Mouse (Mus musculus) telencephalon, adult 2 months (tissue): Measurements from ENCODE around the gene Gm20388.

Experiments
- DNase-seq: peaks from one replicate; pipeline ENCODE4 v3.0.0-alpha.2; 2011; ENCODE audit warnings: low read depth, low spot score

Gm20388 gene

DNA sequence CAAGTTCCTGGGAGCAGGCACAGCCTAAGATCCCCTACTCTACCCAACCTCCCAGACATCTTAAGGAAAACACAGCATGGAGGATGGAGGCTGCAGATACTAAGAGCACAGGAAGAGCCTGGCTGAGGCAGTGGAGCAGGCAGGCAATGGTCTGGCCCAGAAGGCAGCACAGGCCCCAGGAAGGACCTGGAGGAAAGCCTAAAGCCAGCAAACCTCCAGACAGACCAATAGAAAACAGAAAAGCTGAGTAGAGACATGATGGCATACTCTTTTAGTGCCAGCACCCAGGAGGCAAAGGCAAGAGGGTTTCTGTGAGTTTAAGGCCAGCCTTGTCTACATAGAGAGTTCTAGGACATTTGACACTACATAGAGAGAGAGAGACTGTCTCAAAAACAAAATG lies 1702.8 kb downstream of the Gm20388 start:
- DNase-seq: no peak

DNA sequence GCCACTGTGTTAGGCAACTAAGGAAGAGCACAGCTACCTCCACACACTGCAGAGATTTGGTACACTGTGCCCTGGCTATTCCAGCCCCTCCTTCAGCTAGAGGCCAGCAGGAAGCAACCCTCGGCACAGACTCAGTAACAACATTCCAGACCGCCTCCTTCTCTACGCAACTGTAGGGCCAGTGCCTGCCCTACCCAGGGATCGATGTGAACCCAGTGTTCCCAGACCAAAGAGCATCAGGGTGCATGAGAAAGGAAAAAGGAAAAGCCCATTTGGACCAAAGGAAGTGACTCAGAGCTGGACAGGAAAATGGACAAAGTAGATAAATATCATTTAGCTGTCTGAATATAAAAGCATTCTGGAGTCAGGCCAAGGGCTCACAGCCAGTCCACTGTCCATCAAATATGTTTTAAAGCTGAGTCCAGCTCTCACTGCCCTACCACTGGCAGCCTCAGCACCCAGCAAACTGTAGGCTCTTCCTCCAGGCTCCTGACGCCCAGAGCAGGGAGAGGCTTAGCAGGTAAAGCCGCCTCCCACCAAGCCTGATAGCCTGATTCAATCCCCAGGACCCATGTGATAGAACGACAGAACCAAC lies 1708.9 kb downstream of the Gm20388 start:
- no peak for DNase-seq

DNA sequence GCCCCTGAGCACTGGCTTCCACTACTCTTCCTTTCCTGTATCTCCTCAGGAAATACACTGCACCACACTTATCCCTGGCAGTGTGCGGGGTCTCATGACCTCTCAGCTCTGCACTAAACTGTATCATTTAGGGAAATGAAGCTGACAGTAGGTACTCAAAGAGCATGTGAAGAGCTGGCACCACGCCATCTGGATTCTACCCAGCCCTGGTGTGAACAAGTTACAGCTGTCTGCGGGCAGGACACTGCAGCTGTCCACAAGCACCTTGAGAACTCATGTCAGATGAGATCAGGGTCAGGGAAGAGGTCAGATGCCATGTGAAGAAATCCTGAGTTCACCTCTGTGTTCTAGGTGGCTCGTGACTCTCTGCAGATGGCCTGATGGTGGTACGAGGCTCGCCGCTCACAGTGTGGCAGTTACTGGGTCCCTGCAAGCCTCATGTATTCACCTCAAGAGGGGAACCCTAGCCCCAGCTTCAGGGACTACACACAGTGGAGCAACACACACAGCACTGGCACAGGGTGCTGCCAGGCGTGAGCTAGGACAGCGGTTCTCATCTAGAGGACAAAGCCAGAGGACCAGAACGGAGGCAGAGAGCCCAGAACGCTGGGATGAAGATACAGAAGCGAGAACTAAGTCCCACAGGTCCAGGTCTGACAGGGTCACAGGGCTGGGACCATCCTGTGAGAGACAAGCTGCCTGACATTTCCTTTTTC lies 1710.3 kb downstream of the Gm20388 start:
- DNase-seq: no peak

DNA sequence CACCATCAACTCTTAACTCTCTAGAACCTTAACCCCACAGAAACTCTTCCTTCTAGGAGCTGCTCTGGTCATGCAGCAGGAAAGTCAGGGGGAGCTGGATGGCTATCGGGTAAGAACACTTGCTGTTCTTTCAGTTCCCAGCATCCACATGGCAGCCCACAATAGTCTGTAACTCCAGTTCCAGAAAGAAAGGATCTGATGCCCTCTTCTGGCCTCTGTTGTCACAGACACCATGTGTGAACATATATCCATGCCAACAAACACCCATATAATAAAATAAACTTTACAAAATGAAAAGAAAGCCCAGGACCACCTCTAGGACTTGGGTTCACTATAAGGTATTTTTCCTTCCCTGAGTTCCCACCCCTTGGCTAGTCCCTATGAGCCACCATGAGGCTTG lies 1711.2 kb downstream of the Gm20388 start:
- DNase-seq: no peak

DNA sequence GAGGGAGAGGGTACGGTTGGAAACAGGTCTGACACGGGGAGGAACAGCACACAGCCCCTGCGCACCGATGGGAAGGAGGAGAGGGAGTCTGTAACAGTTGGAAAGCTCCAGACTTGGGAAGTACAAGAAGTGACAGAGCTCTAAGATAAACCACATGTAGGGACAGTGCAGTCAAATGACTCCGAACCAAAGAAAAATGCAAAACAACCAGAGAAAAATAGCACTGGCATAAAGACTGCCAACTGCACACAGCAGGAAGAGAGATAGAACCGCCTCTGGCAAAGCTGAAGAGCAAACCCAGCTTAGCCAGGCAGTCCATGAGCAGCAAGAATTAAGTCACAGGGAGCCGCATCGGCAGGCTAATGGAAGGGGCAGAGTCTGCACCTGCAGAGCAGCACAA lies 1712.4 kb downstream of the Gm20388 start:
- DNase-seq: peak; percentile 72

DNA sequence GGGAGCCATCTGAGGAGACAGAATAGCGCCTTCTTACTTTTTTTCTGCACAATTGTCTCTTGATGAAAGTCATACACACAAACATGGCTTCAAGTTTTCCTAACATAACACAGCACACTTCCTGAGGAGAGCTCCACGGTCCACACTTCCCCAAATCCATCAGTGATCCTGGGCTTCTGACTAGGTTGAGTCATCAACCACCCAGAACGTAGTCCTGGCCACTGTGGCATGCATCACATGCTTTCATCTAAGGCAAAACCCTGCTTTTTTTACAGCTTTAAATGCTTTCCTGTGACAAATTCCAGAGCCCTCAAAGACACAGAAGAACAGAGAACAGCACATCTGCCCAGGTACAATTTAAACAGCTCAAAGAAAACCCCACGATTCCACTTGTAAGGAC lies 1718.0 kb downstream of the Gm20388 start:
- DNase-seq: no peak

DNA sequence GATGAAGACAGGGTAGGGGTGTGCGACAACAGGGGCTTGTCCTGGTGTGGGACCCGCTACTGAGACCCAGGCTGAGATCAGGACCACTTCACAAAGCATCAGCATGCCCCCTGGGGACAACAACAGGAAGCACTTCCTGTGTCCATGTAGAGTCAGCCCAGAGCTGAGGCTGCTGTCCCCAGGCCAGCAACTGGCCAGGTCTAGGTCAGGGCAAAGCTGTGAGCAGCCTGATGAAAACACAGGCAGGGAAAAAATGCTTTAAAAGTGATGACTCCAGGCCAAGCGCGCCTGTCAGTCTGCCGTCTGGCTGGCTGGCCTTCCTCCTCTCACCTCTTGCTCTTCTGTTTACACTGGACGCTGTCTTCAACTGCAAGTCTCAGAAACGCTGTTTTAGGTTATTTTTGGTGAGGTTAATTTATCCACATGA lies 1721.0 kb downstream of the Gm20388 start:
- DNase-seq: no peak

DNA sequence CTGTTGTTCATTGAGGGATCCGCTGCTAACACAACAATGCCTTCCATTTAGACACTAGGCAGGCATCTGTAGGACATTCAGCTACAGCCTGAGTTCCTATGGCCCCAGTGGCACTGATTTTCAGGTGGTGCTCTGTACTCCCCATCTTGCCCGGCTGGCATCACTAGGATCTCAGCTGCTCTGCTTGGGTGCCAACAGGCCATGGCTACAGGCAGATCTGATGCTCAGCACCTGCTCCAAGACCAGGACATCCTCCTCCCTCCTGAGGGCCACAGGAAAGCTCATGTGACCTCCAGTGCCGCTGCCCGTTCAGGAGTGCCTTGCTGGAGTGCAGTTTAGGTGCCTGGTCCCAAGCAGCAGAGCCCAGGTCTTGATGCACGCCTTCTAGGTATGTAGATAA lies 1721.8 kb downstream of the Gm20388 start:
- DNase-seq: no peak

DNA sequence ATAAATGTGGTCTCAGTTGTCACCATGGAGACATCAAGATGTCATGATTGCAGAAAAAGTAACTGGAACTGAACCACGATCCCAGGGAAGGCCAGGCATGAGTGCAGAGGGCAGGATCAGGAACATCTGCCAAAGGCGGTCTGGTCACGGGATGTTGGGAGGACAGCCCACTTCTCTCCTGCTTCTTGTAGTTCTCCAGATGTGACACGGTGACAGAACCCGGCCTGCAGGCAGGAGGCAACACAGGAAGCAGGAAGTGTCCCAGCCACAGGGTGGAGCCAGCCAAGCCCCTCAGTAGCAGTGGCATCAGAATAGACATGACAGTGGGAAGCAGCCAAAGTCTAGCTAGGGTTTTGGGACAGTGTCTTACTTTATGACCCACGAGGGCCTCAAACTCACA lies 1724.9 kb downstream of the Gm20388 start:
- no peak for DNase-seq

DNA sequence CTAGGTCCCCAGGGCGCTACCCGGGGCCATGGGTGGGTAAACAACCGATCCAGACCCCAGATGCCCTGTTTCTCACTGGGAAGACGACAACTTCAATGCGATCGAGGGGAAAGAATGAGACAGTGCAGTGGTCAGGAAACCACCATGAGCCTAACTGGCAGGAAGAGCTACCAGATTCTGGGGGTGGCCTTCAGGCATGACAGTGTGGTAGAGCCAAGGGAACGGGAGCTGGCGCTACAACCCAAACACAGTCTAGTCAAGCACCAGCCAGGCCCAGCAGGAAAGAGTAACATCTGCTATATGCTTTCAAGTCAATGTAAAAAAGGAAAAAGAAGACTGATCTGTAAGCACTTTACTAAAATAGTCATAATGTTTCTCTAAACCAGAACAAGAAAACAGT lies 1725.5 kb downstream of the Gm20388 start:
- DNase-seq: no peak

DNA sequence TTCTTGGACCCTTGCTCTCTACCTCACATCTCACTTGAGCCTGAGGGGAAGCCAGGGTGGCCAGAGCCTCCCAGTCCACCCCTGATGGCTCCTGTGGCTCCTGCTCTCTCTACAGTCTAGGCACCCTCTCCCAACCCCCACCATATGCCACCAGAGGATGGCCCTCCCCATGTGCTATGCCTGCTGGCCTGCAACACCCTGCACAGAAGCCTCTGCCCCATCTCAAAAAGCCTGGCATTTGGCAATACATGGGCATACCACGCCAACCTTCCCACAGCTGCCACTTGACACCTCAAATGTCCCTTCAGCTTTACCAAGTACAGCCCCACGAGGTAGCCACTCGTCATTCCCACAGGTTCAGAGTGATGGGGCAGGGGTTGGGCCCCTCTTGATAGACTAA lies 1732.2 kb downstream of the Gm20388 start:
- DNase-seq: no peak

DNA sequence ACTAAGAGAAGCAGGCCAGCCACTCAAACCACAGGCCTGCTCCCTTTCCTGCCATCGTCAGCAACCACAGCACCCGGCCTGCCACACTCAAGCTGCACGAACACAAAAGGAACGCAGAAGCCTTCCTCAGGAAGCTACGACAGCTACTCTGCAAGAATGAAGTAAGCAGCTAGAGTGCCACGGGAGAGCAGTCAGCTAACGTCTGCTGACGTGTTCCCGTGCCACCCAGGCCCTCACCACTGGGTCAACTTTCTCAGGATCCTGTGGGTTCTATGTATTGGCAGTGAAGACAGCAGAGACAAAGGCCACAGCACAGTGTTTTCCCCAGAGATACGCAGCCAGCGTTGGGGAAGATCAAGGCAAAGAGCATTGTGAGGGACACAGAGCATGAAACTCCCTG lies 1732.7 kb downstream of the Gm20388 start:
- DNase-seq: no peak

DNA sequence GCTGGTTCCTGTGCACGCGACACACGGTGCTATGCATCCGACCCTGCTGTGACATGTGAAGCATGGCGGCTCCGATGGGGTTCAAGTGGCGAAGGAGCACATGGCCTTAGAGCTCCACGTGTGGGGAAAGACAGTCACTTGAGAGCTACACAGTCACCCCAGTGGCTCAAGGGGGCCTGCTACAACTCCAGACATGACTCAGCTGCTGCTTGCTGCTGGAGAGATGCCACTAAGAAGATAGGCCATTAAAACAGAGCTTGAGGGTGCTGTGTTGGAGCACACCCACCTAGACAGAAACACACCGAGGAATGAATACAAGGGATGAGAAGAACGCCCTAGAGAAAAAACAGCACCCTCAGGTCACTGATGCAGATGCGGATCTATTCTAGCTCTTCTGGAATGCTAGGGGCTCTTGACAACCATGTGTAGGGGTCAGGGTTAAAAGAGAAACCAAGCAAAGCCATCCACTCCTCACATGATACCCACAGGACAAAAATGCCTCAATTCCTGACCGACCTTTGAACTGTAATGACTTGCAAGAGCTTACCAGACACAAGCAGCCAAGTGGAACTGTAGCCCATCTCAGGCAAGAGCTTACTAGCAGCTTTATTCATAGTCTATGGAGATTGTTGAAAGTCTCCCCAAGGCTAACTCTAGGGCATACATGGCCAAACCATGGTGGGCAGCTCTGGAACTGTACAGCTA lies 1737.0 kb downstream of the Gm20388 start:
- DNase-seq: no peak

DNA sequence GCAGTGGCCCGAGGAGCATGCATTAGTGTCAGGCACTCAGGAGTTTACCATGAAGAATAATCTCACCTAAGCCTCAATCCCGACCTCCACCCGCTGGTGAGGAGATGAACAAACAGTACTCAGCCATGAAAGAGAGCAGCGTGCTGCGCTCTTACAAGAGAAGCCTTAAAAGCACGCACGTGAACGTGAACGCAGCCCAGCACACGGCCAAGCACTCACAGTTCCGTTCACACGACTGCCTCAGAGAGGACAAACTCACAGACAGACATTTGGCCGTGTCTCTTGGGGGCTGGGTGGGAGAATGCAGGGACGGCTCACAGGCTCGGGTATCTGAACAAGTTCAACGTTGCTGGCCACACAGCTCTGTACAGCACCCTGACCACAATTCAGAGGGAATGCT lies 1737.8 kb downstream of the Gm20388 start:
- DNase-seq: no peak

DNA sequence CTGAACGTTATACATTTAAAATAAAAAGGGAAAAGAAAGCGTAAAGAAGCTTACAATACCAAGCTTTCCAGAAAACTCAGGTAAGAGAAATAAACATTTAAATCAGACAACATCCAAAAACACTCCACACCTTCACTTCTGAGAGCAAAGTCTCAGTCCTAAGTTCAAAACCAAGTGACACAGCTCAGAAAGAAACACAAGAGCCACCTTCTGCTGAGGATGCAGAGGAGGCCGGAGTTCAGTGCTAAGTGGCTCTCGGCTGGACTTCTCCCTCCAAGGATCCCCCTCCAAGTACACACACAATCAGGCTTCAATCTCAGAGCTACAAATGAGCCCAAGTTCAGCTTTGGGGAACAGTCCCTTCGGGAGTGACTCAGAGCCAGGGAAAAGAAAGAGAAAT lies 1738.8 kb downstream of the Gm20388 start:
- DNase-seq: no peak

DNA sequence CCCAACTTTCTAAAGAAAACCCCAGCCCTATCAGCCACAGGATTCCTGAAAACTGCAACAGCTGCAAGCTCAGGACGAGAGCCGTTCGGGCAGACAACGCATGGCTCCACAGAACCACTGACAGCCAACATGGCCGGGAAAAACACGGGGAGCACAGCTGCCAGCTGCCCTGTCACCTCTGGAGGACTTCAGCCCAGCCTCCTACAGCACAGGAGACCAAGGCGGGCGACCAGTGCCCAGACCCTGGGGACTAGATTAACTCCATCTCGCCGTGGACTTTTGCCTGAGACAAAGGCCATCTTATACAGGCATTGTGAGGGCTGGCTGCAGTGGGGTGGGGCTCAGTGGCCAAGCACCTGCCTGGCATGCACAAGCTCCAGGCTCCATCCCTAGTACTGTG lies 1739.3 kb downstream of the Gm20388 start:
- no peak for DNase-seq

DNA sequence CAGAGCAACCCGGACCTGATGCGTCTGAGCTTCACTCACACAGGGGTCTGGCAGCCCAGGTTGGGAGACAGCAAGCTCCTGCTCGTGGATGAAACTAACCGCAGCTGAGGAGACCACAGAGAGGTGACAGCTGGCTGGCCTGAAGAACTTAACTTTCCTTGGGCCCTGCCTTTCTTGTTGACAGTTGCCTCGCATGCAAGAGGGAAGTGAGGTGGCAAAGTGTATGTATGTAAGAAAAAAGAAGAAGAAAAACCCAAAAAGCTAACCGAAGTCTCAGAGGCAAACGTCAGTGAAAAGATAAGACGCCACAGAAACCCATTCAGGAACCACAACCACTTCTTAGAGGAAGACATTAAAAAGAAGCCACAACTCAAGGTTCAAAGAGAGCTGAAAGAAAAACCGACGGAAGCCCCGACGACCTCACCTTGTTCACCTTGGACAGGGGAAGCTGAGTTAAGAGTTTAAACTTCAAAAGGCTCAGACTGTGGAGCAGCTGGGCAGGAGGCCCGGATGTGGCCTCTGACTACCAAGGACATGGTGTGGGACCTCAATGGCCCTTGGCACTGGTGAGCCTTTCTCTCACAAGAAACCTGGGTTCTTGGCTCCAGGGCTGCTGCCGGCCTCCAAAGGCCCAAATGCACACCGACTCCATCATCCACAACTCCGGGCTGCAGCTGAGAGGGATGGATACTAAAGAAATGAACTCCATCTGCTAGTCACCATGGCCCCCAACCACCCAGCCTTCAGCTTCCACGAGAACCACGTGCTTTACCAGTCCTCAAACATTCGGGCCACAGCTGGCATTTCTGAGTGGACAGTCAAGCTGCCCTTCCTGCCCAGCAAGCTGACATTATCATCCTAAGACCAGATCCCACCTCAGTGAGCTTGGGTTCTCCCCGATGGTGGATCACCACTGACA lies 1740.0 kb downstream of the Gm20388 start:
- no peak for DNase-seq

DNA sequence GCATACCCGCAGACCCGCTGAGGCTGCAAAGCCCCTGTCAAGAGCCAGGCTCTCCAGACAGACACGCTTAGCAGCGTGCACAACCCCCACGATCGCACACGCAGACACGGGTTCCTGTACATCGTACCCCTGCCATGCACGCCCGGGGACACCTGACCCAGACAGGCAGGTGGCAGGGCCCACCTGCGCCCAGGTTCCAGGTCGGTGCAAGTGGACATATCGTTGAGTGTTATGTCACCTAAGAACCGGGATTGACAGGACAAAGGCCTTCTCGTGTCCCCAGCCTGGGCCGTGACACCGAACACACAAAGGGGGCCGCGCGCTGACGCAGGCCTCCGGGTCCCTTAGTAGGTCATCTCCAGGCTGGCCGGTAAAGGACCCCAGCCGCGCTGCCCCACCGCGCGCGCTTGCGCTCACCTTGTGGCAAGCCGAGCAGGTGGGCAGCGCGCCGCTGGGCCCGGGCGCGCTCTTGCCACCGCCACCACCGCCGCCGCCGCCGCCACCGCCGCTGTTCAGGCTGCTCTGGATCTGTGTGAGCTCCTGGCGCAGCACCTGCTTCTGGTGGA lies 1740.8 kb downstream of the Gm20388 start:
- no peak for DNase-seq

DNA sequence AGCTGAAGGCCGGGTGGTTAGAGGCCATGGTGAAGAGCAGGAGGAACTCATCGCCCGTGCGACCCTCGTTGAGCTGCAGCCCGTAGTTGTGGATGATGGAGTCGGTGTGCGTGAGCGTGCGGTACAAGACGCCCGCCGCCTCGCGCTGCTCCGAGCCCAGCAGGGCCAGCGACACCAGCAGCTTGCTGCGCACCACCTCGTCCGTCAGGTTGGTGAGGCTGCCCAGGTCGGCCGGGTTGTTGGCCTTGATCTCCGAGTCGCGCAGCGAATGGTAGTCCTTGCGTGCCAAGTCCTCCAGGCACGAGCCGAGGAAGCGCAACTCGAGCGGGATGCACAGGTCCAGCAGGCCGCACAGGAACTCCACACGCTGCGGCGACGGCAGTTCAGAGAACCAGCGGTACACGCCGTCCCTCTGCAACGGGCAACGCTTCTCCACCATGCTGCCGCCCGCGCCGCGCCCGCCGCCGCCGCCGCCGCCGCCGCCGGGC lies 1741.3 kb downstream of the Gm20388 start:
- no peak for DNase-seq

DNA sequence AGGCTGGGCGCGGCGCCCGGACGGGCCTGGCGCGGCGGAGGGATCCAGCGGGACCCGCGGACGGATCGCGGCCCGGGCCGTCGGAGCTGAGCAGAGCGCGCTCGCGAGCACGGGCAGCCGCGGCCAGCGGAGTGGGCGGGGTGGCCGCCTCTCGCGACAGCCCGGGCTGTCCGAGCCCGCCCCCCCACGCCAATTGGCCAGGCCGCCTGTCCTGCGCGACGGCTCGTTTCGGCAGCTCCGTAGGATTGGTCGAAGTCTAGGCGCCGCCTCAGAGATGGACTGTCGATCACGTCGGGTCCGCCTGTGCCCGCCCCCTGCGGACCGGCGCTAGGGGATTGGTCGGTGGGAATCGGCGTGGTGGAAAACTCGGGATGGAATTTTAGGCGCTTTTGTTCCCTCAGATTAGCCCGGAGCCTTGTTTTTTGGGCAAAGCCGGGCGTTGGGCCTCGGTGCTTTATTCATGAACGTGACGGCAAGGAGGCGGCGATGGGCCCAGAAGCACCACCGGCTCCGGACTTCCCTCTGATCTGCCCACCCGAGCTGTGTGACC lies 1742.2 kb downstream of the Gm20388 start, which contains the start of gene Zcchc14:
Gene Zcchc14, minus strand, starts transcription at position 128 of the 550 bp plus-strand sequence.
- DNase-seq: peak; percentile 98
